ENCODE assay signal across 8 mouse cellular contexts in the genomic region with DNA sequence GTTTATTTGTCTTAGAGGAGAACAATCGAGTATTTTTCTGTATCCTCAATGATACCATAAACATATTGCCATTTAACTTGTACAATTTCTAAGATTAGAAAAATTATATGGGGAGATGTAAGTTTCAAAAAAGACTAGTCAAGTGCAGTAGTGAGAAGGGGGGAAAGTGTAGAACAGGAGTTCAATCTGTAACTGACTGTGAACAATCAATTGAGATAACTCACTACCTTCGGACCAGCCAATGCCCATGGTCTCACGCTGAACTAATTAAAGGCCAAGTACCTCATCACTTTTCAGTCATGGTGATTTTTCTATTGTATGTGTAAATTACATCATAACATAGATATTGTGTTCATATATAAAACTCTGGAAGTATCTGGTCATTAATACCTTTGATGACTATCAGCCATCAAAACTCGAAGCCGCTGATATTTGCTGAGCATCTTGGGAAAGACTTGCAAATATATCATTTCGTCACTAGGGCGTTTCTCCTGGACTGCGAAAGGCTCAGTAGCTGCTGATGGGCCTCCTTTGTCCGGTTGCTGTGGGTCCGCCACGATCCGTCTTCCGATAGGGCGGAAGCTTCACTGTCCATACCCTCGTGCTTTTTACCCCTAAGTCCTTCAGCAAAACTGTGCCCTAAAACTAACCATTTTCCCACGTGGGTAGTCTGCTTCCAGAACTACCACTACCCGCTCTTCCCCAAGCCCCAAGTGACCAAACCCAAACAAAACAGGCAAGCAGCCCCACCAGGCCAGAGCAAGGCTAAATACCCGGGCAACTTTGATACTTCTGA. TPM values are rescaled to one million over a fixed set of nuclear protein-coding genes. Genes with fewer than 3 reads are reported as not detected.
DNase-seq lines count a peak whose midpoint lies in the region; ATAC-seq lines count a peak whose summit lies in the region.

No protein-coding gene starts in this region.

- ATAC-seq in CD4-positive, CD25-positive, alpha-beta regulatory T cell, adult 4 months: peak; percentile 87
- peak; percentile 87 for ATAC-seq in heart, embryonic 15.5 days (replicated peaks; ENCODE audit: insufficient number of reproducible peaks, insufficient read depth, low FRiP score, low read depth)
- ATAC-seq in liver, embryonic 13.5 days (ENCODE audit: low read depth): peak; percentile 87
- ATAC-seq in stomach, embryonic 14.5 days (ENCODE audit: insufficient number of reproducible peaks, insufficient read depth, low FRiP score, low read depth): peak; percentile 91

- peak overlapping the region; percentile 54 for H3K4me3 ChIP-seq in forebrain, embryonic 10.5 days
- peak overlapping the region; percentile 63 for H3K4me3 ChIP-seq in heart, embryonic 15.5 days
- peak overlapping the region; percentile 60 for H3K4me3 ChIP-seq in liver, embryonic 13.5 days (replicated peaks)
- peak overlapping the region; percentile 26 for H3K4me3 ChIP-seq in stomach, embryonic 14.5 days (ENCODE audit: low read depth, low read length)

- peak overlapping the region; percentile 92 for H3K27ac ChIP-seq in forebrain, embryonic 10.5 days
- H3K27ac ChIP-seq in heart, embryonic 15.5 days: peak overlapping the region; percentile 95
- peak overlapping the region; percentile 83 for H3K27ac ChIP-seq in liver, embryonic 13.5 days
- peak overlapping the region; percentile 80 for H3K27ac ChIP-seq in stomach, embryonic 14.5 days (ENCODE audit: low read length)

- no peaks in the 10 kb centered on the region for H3K27me3 ChIP-seq in forebrain, embryonic 10.5 days (ENCODE audit: poor library complexity, severe bottlenecking)
- H3K27me3 ChIP-seq in heart, embryonic 15.5 days: no peaks in the 10 kb centered on the region
- H3K27me3 ChIP-seq in liver, embryonic 13.5 days: no peaks in the 10 kb centered on the region
- no peaks in the 10 kb centered on the region for H3K27me3 ChIP-seq in stomach, embryonic 14.5 days (ENCODE audit: control insufficient read depth, insufficient read depth, low read length)

- peak overlapping the region; percentile 72 for H3K9ac ChIP-seq in heart, embryonic 15.5 days
- H3K9ac ChIP-seq in liver, embryonic 13.5 days: peak overlapping the region; percentile 79
- peak overlapping the region; percentile 14 for H3K9ac ChIP-seq in stomach, embryonic 14.5 days (replicated peaks; ENCODE audit: low read depth, low read length)

- peak; percentile 65 for DNase-seq in c-Kit-negative CD71-positive TER-119-positive erythroid progenitor cells, embryonic 14.5 days (ENCODE audit: low read depth, low spot score)
- DNase-seq in forebrain, embryonic 10.5 days (ENCODE audit: extremely low spot score, low spot score): peak; percentile 76
- peak; percentile 90 for DNase-seq in kidney, postnatal 14 days
- DNase-seq in liver, embryonic 13.5 days: peak; percentile 72
- peak; percentile 83 to 87 for DNase-seq in natural killer cell, adult 2 months (ENCODE audit: low spot score in 2 of 2)

- H3K9me3 ChIP-seq in forebrain, embryonic 10.5 days: no peaks in the 10 kb centered on the region
- no peaks in the 10 kb centered on the region for H3K9me3 ChIP-seq in heart, embryonic 15.5 days (replicated peaks)
- H3K9me3 ChIP-seq in liver, embryonic 13.5 days (replicated peaks): no peaks in the 10 kb centered on the region
- no peaks in the 10 kb centered on the region for H3K9me3 ChIP-seq in stomach, embryonic 14.5 days (ENCODE audit: control insufficient read depth, low read depth, low read length)

- peaks cover 9% of the 10 kb centered on the region for H3K4me1 ChIP-seq in forebrain, embryonic 10.5 days
- peaks cover 5% of the 10 kb centered on the region for H3K4me1 ChIP-seq in heart, embryonic 15.5 days (replicated peaks)
- peaks cover 31% of the 10 kb centered on the region for H3K4me1 ChIP-seq in liver, embryonic 13.5 days (replicated peaks)
- H3K4me1 ChIP-seq in stomach, embryonic 14.5 days (ENCODE audit: control insufficient read depth, insufficient read depth, low read length): peaks cover 5% of the 10 kb centered on the region

- peaks cover 6% of the 10 kb centered on the region; the same call in 1 of the 2 replicates for H3K36me3 ChIP-seq in forebrain, embryonic 10.5 days (replicated peaks)
- no peaks in the 10 kb centered on the region for H3K36me3 ChIP-seq in heart, embryonic 15.5 days
- H3K36me3 ChIP-seq in liver, embryonic 13.5 days: no peaks in the 10 kb centered on the region
- no peaks in the 10 kb centered on the region for H3K36me3 ChIP-seq in stomach, embryonic 14.5 days (ENCODE audit: control insufficient read depth, insufficient read depth, low read length)

- peak overlapping the region; percentile 65 for H3K4me2 ChIP-seq in heart, embryonic 15.5 days
- peak overlapping the region; percentile 70 for H3K4me2 ChIP-seq in liver, embryonic 13.5 days
- peak overlapping the region; percentile 27 for H3K4me2 ChIP-seq in stomach, embryonic 14.5 days (replicated peaks; ENCODE audit: low read depth, low read length)

- 2% methylated on average over 18 of the region's 18 CpGs for WGBS in forebrain, embryonic 10.5 days
- WGBS in heart, embryonic 15.5 days: 1% methylated on average over 18 of the region's 18 CpGs
- WGBS in liver, embryonic 13.5 days (ENCODE audit: insufficient replicate concordance): 1% methylated on average over 18 of the region's 18 CpGs
- under 1% methylated on average over 18 of the region's 18 CpGs for WGBS in stomach, embryonic 14.5 days

RNA-seq across cellular contexts. Expression of a gene that starts 25.1 kb away (rescaled TPM):
- 100 to 1,000 TPM; 161 to 186 TPM for polyA plus RNA-seq in CD4-positive, CD25-positive, alpha-beta regulatory T cell, adult 4 months (2017; shearing (Covaris generic))
- polyA plus RNA-seq in forebrain, embryonic 10.5 days (2016; fragmentation: Nextera tagmentation; extraction: Ambion mirVana): 275 and 311 TPM in 2 replicates
- 131 and 161 TPM in 2 replicates for polyA plus RNA-seq in heart, embryonic 15.5 days (2015; fragmentation: Nextera tagmentation; extraction: Ambion mirVana)
- 117 and 141 TPM in 2 replicates for polyA plus RNA-seq in liver, embryonic 13.5 days (2015; fragmentation: Nextera tagmentation; extraction: Ambion mirVana)
- polyA plus RNA-seq in stomach, embryonic 14.5 days (2014; fragmentation: Nextera tagmentation; extraction: Ambion mirVana): 236 and 273 TPM in 2 replicates

RNA-seq across cellular contexts. Expression of a gene that starts 42.5 kb away (rescaled TPM):
- polyA plus RNA-seq in CD4-positive, CD25-positive, alpha-beta regulatory T cell, adult 4 months (2017; shearing (Covaris generic)): not detected
- 6.9 and 7.8 TPM in 2 replicates for polyA plus RNA-seq in forebrain, embryonic 10.5 days (2016; fragmentation: Nextera tagmentation; extraction: Ambion mirVana)
- 1.1 and 1.8 TPM in 2 replicates for polyA plus RNA-seq in heart, embryonic 15.5 days (2015; fragmentation: Nextera tagmentation; extraction: Ambion mirVana)
- polyA plus RNA-seq in liver, embryonic 13.5 days (2015; fragmentation: Nextera tagmentation; extraction: Ambion mirVana): 0.61 and 0.70 TPM in 2 replicates
- polyA plus RNA-seq in stomach, embryonic 14.5 days (2014; fragmentation: Nextera tagmentation; extraction: Ambion mirVana): 3.5 and 3.8 TPM in 2 replicates

RNA-seq across cellular contexts. Expression of a gene that starts 47.3 kb away (rescaled TPM):
- polyA plus RNA-seq in CD4-positive, CD25-positive, alpha-beta regulatory T cell, adult 4 months (2017; shearing (Covaris generic)): 10 to 100 TPM; 13.8 to 14.0 TPM
- polyA plus RNA-seq in forebrain, embryonic 10.5 days (2016; fragmentation: Nextera tagmentation; extraction: Ambion mirVana): 8.2 and 8.9 TPM in 2 replicates
- polyA plus RNA-seq in heart, embryonic 15.5 days (2015; fragmentation: Nextera tagmentation; extraction: Ambion mirVana): 4.0 and 5.8 TPM in 2 replicates
- polyA plus RNA-seq in liver, embryonic 13.5 days (2015; fragmentation: Nextera tagmentation; extraction: Ambion mirVana): 2.2 TPM in 2 replicates
- polyA plus RNA-seq in stomach, embryonic 14.5 days (2014; fragmentation: Nextera tagmentation; extraction: Ambion mirVana): 11.6 and 13.4 TPM in 2 replicates

Comparison
In these comparisons a context has a peak if more than half of its experiments do, and no peak if none do; other contexts are left out.
1. Peak in every context shown above with its lines: DNase-seq, ATAC-seq, H3K4me3 ChIP-seq and H3K27ac ChIP-seq.
2. H3K9ac ChIP-seq: peak in every context shown above with its lines; median percentile 79 in liver, embryonic 13.5 days; 72 in heart, embryonic 15.5 days; 14 in stomach, embryonic 14.5 days.